Mouse (Mus musculus) spleen, adult 18-20 months (tissue): ENCODE results near the gene Mef2c.

Source experiments
- DNase-seq, 2 experiments: peaks; one replicate each; pipeline ENCODE4 v3.0.0; 2022; ENCODE audit warnings: mixed read lengths in 2 of 2

The Mef2c gene

DNA sequence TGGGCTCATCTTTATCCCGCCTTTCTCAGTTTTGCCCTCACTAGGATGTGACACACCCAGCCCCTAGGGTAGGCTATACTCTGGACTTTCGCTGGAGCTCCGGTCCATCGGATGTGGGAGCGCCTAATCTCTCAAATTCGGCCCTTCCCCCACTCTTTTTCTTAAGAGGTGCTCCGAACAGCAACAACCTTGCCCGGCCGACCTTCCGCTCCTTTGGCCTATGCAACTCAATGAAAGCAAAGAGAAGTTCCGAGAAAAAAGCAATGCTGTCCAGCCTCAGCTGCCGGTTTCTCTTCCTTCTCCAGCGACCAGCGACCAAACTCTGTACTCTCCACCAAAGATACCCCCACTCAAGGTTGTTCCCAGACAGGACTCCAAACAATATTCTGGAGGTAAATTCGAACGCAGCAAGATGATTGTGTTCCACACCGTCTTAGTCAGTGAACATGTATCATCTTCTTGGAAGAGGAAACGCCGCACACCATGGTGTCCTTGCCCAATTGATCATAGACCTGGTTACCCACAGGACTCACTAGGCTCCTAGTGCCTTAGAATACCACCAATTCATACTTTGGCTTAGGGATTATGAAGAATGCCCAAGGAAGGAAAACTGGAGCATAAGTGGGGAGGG, 209.9 kb downstream of the Mef2c start:
- no peak for DNase-seq

DNA sequence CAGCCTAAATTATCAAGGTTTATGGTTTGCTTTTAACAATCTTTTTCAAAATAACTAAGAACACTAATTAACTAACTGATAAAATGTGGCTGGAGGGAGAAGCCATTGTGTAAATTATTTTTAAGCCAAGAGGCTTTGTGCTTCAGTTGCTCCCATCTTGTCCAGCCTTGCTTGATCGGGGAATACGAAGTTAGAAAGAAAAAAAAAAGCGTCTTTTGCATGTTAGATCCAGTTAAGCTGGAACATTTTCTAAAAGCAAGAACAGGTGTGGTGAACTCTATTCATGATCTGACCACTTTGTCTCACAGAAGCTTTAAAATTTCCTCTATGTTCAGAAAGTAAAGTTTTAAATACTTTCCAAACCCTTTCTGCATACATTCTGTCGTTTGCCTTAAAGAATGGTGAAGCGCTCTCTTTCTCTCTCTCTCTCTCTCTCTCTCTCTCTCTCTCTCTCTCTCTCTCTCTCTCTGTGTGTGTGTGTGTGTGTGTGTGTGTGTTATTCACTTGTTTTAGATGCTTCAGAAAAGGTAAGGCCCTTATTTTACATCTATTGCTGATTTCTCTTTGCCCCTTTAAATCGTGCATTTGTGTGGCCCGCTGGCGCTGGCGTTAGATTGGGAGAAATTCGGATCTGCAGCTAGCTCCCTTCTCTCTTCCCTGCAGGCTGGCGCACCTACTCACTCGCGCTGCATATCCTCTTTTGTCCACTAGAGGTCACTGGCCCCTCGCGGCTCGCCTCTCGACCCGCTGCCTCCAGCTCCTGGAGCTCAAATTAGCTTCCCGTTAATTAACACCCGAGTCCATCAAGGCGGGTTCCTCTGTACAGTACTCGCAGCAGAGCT, 210.9 kb downstream of the Mef2c start:
- peak; percentile 58 to 75 for DNase-seq

- DNase-seq, result no peak
Measured at GRCm38 (mm10) chr13:83715308-83715785, 211.5 kb downstream of the Mef2c start.

- no peak for DNase-seq
Measured at GRCm38 (mm10) chr13:83715971-83716615, 212.3 kb downstream of the Mef2c start.
